Mouse (Mus musculus): ENCODE results near the gene Nup62cl. TPM values are rescaled to one million over a fixed set of nuclear protein-coding genes. Genes with fewer than 3 reads are reported as not detected.

Nup62cl gene
- 3.4 TPM in 2 replicates for polyA plus RNA-seq (2012; rRNA removed)

GRCm38 (mm10) chrX:140062135-140062975, at the start of gene Nup62cl, which contains the start of gene Pih1h3b:
Gene Nup62cl (minus strand): TSS chrX:140062712.
Gene Pih1h3b (plus strand): TSS chrX:140062879.

GRCm38 (mm10) chrX:139997740-139998690, 64.5 kb downstream of the Nup62cl start, which contains the start of gene Rbm41:
Gene Rbm41 (minus strand): TSS chrX:139998595.

Other genes starting within 250 kb of the Nup62cl start
- gene Morc4, start 191.0 kb downstream of the Nup62cl start, polyA plus RNA-seq (2012; rRNA removed): 5.9 and 9.6 TPM in 2 replicates
- gene Rbm41, start 64.1 kb downstream of the Nup62cl start, polyA plus RNA-seq (2012; rRNA removed): 6.7 and 7.1 TPM in 2 replicates
- gene Pih1h3b, start 167 bp upstream of the Nup62cl start, polyA plus RNA-seq (2012; rRNA removed): 0.04 and 0.09 TPM in 2 replicates